Mouse (Mus musculus): Measurements from ENCODE around the gene Tprn. TPM values are rescaled to one million over a fixed set of nuclear protein-coding genes. Genes with fewer than 3 reads are reported as not detected.

Tprn gene
- polyA plus RNA-seq (2011; ENCODE audit: insufficient read length, low read depth, missing spikeins): 7.1 and 9.5 TPM in 2 replicates

GRCm38 (mm10) chr2:25262291-25262767 is at the start of gene Tprn:
Gene Tprn (plus strand): TSS chr2:25262618.
- TF ChIP-seq CTCF (IDR thresholded peaks at IDR 0.05; ENCODE audit: borderline replicate concordance, insufficient read depth, low read length) (no peak), POLR2A (IDR thresholded peaks at IDR 0.05; ENCODE audit: low read depth, low read length) (peak; percentile 56)
- H3K4me3 ChIP-seq (ENCODE audit: insufficient read depth, low read length): peak within 1 kb of the TSS; percentile 70
- H3K4me1 ChIP-seq (ENCODE audit: control insufficient read depth, insufficient read depth, low read length): peaks cover 9% of the 10 kb centered on the region
- H3K27ac ChIP-seq (ENCODE audit: insufficient read depth, low read length): no peak within 1 kb of the TSS

GRCm38 (mm10) chr2:25213266-25213865 is 49.1 kb upstream of the Tprn start:
- Histone ChIP-seq H3K27ac (ENCODE audit: insufficient read depth, low read length) (no peak overlapping the region), H3K4me3 (ENCODE audit: insufficient read depth, low read length) (no peak overlapping the region), H3K4me1 (ENCODE audit: control insufficient read depth, insufficient read depth, low read length) (no peaks in the 10 kb centered on the region)
- TF ChIP-seq POLR2A (IDR thresholded peaks at IDR 0.05; ENCODE audit: low read depth, low read length) (no peak), CTCF (IDR thresholded peaks at IDR 0.05; ENCODE audit: borderline replicate concordance, insufficient read depth, low read length) (no peak)

- Histone ChIP-seq H3K4me3 (ENCODE audit: insufficient read depth, low read length) (no peak within 1 kb of the TSS), H3K27ac (ENCODE audit: insufficient read depth, low read length) (no peak within 1 kb of the TSS), H3K4me1 (ENCODE audit: control insufficient read depth, insufficient read depth, low read length) (no peaks in the 10 kb centered on the region)
- TF ChIP-seq POLR2A (IDR thresholded peaks at IDR 0.05; ENCODE audit: low read depth, low read length): no peak
Observed at GRCm38 (mm10) chr2:25214444-25214843, 48.0 kb upstream of the Tprn start, which contains the start of gene Stpg3. Gene Stpg3 (minus strand): TSS chr2:25214637.

GRCm38 (mm10) chr2:25217666-25218065 is 44.8 kb upstream of the Tprn start:
- H3K27ac ChIP-seq (ENCODE audit: insufficient read depth, low read length): no peak overlapping the region
- H3K4me1 ChIP-seq (ENCODE audit: control insufficient read depth, insufficient read depth, low read length): no peaks in the 10 kb centered on the region
- TF ChIP-seq POLR2A (IDR thresholded peaks at IDR 0.05; ENCODE audit: low read depth, low read length) (no peak), CTCF (IDR thresholded peaks at IDR 0.05; ENCODE audit: borderline replicate concordance, insufficient read depth, low read length) (no peak)
- H3K4me3 ChIP-seq (ENCODE audit: insufficient read depth, low read length): no peak overlapping the region

GRCm38 (mm10) chr2:25218445-25218844 is 44.0 kb upstream of the Tprn start, which contains the start of gene Fam166a:
Gene Fam166a (plus strand): TSS chr2:25218745.
- no peak within 1 kb of the TSS for H3K27ac ChIP-seq (ENCODE audit: insufficient read depth, low read length)

GRCm38 (mm10) chr2:25221331-25221772 is 41.1 kb upstream of the Tprn start:
- Histone ChIP-seq H3K27ac (ENCODE audit: insufficient read depth, low read length) (no peak overlapping the region), H3K4me3 (ENCODE audit: insufficient read depth, low read length) (no peak overlapping the region), H3K4me1 (ENCODE audit: control insufficient read depth, insufficient read depth, low read length) (peaks cover 3% of the 10 kb centered on the region; the same call in 1 of the 2 replicates)
- TF ChIP-seq POLR2A (IDR thresholded peaks at IDR 0.05; ENCODE audit: low read depth, low read length): peak; percentile 65
- TF ChIP-seq CTCF (IDR thresholded peaks at IDR 0.05; ENCODE audit: borderline replicate concordance, insufficient read depth, low read length): no peak

More at GRCm38 (mm10) chr2:25218445-25218844, 44.0 kb upstream of the Tprn start, which contains the start of gene Fam166a:
- no peak within 1 kb of the TSS for H3K4me3 ChIP-seq (ENCODE audit: insufficient read depth, low read length)
- no peak for TF ChIP-seq CTCF (IDR thresholded peaks at IDR 0.05; ENCODE audit: borderline replicate concordance, insufficient read depth, low read length)
- TF ChIP-seq POLR2A (IDR thresholded peaks at IDR 0.05; ENCODE audit: low read depth, low read length): no peak
- H3K4me1 ChIP-seq (ENCODE audit: control insufficient read depth, insufficient read depth, low read length): no peaks in the 10 kb centered on the region

- TF ChIP-seq CTCF (IDR thresholded peaks at IDR 0.05; ENCODE audit: borderline replicate concordance, insufficient read depth, low read length): no peak
- TF ChIP-seq POLR2A (IDR thresholded peaks at IDR 0.05; ENCODE audit: low read depth, low read length): no peak
- peak overlapping the region; percentile 73 for H3K27ac ChIP-seq (ENCODE audit: insufficient read depth, low read length)
- H3K4me3 ChIP-seq (ENCODE audit: insufficient read depth, low read length): peak overlapping the region; percentile 94
- peaks cover 3% of the 10 kb centered on the region; the same call in 1 of the 2 replicates for H3K4me1 ChIP-seq (ENCODE audit: control insufficient read depth, insufficient read depth, low read length)
Observed at GRCm38 (mm10) chr2:25223681-25224491, 38.5 kb upstream of the Tprn start.

- TF ChIP-seq CTCF (IDR thresholded peaks at IDR 0.05; ENCODE audit: borderline replicate concordance, insufficient read depth, low read length) (no peak), POLR2A (IDR thresholded peaks at IDR 0.05; ENCODE audit: low read depth, low read length) (peak; percentile 100)
- H3K27ac ChIP-seq (ENCODE audit: insufficient read depth, low read length): peak within 1 kb of the TSS; percentile 98
- peak within 1 kb of the TSS; percentile 94 for H3K4me3 ChIP-seq (ENCODE audit: insufficient read depth, low read length)
- H3K4me1 ChIP-seq (ENCODE audit: control insufficient read depth, insufficient read depth, low read length): peaks cover 3% of the 10 kb centered on the region; the same call in 1 of the 2 replicates
Observed at GRCm38 (mm10) chr2:25224492-25224765, 38.0 kb upstream of the Tprn start, which contains the start of gene Tubb4b. Gene Tubb4b (minus strand): TSS chr2:25224702.

- Histone ChIP-seq H3K4me3 (ENCODE audit: insufficient read depth, low read length) (peak overlapping the region; percentile 54), H3K27ac (ENCODE audit: insufficient read depth, low read length) (peak overlapping the region; percentile 98), H3K4me1 (ENCODE audit: control insufficient read depth, insufficient read depth, low read length) (peaks cover 3% of the 10 kb centered on the region; the same call in 1 of the 2 replicates)
- TF ChIP-seq POLR2A (IDR thresholded peaks at IDR 0.05; ENCODE audit: low read depth, low read length) (peak; percentile 66), CTCF (IDR thresholded peaks at IDR 0.05; ENCODE audit: borderline replicate concordance, insufficient read depth, low read length) (no peak)
Observed at GRCm38 (mm10) chr2:25224766-25225752, 37.4 kb upstream of the Tprn start.
